Mouse (Mus musculus): ENCODE results near the gene Gm28374.

Gene Gm28374

GRCm38 (mm10) chr19:6085417-6085879 lies 3.4 kb upstream of the Gm28374 start:
- DNase-seq (ENCODE audit: low spot score) = peak; percentile 87

- DNase-seq (ENCODE audit: low spot score) = peak; percentile 99
Observed at GRCm38 (mm10) chr19:6084478-6085248, 2.6 kb upstream of the Gm28374 start, which contains the start of the genes Zfpl1 and Cdca5. Zfpl1 (minus strand) TSS chr19:6084956. Cdca5 (plus strand) TSS chr19:6084983.

DNA sequence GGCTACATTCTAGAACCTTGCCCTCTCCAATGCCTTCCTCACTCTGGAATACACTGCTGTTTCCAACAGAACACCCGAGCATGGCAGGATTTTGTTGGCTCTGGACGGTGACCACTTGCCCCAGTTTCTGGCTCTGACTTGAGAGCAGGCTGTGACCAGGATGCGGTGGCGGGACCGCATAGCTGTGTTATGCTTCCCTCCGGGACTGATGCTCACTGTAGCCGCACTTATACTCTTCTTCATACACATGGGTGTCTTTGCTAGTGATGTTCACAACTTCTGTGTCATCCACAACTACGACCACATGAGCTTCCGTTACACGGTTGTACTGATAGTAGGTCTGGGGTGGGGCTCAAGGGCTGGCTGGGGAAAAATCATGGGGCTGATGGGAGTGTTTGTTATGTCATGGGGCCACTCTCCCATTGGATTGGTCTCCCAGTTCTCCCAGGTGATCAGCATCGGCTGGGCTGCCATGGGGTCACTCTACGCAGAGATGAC lies 2.0 kb downstream of the Gm28374 start, which contains the start of gene Tmem262:
Gene Tmem262, plus strand, starts transcription at position 51 of the 498 bp plus-strand sequence.
- no peak for DNase-seq (ENCODE audit: low spot score)

- DNase-seq (ENCODE audit: low spot score) = peak; percentile 96
Observed at GRCm38 (mm10) chr19:6076564-6077393, 5.3 kb downstream of the Gm28374 start, which contains the start of gene Vps51. Vps51 (minus strand) TSS chr19:6077231.

DNA sequence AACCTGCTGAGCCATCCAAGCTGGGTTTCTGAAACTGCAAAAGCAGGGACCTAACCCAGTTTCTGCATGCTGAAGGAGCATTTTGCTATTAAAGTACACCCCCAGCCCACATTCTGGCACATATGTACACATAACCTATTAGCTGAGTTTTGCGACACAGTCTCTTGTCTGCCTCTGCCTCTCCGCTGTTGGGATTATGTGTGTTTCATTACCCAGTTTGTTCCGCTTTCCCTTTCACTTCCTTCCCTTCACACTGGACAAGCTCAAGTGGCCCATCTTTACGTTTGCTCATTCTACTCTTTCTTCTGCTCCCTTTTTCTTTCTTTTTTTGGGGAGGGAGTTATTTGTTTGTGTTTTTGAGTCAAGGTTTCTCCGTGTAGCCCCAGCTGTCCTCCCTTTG lies 8.2 kb downstream of the Gm28374 start:
- no peak for DNase-seq (ENCODE audit: low spot score)

GRCm38 (mm10) chr19:6071261-6071660 lies 10.8 kb downstream of the Gm28374 start:
- DNase-seq (ENCODE audit: low spot score) = no peak

DNA sequence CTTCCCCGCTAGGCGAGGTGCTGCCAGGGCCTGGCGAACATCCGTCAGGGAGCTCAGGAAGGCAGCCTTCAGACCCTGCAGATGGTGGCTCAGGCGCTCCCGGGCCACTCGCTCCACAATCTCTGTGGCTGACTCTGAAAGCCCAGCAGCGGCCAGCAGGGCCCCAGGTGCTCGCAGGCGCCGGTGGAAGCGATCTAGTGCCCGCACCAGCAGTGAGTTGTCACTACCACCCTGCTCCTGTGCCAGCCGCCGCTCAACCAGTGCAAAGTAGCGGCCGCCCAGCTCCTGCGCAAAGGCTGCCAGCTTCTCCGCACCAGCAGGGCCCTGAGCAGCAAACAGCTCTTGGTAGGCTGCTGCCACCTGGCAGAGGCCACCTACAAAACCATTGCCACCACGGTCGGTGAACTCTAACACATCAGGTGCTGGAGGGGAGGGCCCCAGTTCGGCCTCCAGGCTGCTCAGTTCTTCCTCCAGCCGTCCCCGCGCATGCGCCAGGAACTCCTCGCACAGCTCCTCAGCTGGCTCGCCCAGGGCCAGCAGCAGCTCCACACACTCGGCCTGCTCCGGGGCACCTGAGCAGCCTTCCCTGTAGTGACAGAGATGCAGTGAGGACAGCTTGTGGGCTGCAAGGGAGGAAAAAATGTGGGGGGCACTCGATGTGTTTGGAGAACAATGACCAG lies 11.3 kb downstream of the Gm28374 start:
- DNase-seq (ENCODE audit: low spot score) = no peak

DNA sequence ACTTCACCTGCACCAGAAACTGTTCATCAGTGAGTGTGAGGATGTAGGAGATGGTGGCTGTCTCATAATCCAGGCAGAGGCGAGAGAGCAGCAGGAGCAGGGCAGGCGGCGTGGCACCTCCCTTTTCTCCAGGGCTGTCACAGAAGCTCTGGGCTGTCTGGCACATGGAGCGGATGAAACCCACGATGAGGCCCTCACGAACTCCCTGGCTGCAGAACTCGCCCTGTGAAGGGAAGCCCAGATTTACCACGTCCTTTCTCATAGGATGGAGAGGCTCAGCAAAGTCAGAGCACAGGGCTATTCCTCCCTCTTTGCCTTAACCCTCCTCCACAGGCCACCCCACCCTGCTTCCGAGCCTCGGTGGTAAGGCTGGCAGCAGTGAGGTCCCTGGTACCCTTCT lies 12.2 kb downstream of the Gm28374 start:
- no peak for DNase-seq (ENCODE audit: low spot score)

- DNase-seq (ENCODE audit: low spot score) = no peak
Observed at GRCm38 (mm10) chr19:6068951-6069350, 13.1 kb downstream of the Gm28374 start.

DNA sequence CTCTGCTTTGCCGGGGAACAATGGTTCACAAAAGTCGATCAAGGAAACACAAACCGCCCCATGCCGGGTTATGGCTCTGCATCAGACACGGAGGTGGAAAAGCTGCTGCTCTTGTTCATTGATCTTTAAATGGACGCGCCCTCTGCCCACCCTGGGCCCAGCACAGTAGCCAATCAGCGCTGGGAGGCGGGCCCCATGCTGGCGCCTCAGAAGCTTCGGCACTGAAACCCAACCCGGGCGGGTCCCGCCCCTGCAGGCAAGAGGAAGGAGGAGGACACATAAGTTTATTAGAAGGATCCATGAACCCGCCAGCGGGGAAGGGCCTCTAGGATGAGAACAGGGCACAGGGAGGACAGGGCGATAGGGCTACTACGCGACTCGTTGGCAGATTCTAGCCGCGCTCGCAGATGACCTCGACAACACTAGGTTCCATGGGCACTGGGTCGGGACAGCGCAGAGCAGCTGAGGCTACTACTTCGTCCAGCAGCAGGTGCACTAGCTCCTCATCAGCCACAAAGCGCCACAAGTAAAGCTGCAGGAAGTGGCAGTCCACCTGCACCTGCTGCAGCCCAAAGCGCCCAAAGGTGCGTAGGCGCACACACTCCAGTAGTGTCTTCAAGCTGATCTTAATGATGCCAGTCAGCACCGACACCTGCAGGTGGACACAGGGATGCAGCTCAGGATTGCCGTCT lies 14.2 kb downstream of the Gm28374 start, which contains the start of gene Tm7sf2:
Gene Tm7sf2, minus strand, starts transcription at position 650 of the 692 bp plus-strand sequence.
- peak; percentile 92 for DNase-seq (ENCODE audit: low spot score)

GRCm38 (mm10) chr19:6067011-6067723 lies 14.9 kb downstream of the Gm28374 start:
- DNase-seq (ENCODE audit: low spot score) = peak; percentile 91

DNA sequence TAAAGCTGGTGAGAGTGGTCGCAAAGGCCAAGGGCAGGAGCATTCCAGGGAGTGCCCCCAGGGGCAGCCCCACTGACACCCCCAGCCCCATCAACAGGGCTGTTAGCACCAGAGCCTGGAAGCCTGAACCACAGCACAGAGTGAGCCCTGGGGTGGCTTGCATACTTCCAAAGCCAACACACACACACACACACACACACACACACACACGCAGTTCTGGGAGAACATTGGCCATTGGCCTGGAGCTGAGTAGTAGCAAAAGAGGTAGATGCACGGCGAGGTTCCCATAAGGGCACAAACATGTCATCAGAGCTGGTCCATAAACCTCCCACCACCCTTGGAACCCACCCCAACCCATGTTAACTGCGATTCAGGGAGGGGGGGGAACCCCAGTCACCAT lies 15.5 kb downstream of the Gm28374 start:
- no peak for DNase-seq (ENCODE audit: low spot score)

DNA sequence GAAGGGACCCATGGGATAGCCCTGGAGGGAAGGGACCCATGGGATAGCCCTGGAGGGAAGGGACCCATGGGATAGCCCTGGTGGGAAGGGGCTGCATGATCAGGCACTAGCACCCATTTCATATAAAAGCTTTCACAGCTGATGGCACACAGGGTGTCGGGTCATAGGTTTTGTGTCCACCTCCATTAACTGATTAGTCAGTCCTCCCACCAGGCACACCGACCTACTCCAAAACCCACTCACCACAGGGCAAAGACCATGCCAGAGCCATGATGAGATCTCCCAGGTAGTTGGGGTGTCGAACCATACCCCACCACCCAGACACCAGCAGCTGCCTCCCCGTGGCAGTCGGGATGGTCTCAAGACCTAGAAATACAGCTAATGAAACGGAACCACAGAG lies 19.0 kb downstream of the Gm28374 start:
- no peak for DNase-seq (ENCODE audit: low spot score)

DNA sequence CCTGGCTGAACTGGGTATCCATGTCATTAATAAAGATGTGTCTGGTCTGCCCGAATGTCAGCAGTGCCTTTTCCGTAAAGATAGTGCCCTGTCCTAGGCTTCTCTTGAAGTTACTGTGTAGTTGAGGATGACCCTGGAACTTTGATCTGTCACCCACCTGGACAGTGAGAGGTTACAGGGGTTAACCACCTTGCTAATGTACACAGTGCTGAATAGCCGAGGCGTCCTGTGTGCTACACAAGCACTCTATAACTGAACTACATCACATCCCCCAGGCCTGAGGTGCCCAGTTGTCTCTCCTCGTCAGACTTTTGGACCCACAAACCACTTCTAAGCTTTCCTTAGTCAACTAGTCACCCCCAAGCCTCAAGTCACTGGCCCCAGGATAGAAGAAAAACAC lies 19.6 kb downstream of the Gm28374 start:
- DNase-seq (ENCODE audit: low spot score) = no peak

- DNase-seq (ENCODE audit: low spot score) = peak; percentile 46
Observed at GRCm38 (mm10) chr19:6061641-6062302, 20.3 kb downstream of the Gm28374 start.

DNA sequence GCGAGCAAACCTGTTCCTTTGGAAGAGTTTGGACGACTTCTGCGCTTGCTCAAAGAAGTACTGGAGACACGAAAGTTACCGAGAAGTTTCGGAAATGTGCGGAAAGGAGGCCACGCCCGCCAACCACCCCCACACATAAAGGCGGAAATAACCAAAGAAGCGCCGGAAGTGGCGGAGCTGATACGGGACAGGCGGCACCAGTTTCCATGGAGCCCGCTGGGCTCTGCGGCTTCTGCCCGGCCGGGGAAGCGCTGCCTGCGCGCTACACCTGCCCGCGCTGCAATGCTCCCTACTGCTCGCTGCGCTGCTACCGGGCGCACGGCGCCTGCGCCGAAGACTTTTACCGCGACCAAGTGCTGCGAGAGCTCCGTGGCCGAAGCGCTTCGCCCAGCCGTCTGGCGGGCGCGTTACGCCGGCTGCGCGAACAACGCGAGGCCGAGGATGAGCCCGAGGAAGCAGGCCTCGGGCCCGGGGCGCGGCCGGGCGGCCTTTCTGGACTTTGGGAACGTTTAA lies 21.0 kb downstream of the Gm28374 start, which contains the start of gene Znhit2:
Gene Znhit2, plus strand, starts transcription at position 172 of the 513 bp plus-strand sequence.
- peak; percentile 95 for DNase-seq (ENCODE audit: low spot score)

GRCm38 (mm10) chr19:6058966-6059365 lies 23.1 kb downstream of the Gm28374 start:
- no peak for DNase-seq (ENCODE audit: low spot score)

DNA sequence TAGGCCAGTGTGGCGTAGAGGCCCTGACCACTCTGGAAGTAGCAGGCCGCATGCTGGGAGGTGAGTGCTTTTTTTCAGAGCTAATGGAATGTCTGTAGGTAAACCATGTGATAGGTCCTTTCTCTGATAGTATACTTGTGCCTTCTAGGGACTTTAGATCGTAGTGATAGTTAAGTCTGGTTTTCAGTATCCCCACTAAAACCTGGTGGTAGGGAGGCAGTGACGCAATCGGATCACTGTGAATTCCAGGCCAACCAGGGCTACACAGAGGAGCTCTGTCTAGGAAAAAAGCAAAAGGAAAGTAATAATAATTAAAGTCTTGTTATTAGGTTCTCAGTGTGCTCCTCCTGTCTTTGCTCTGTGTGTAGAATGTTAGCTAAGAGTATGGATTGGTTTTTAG lies 23.5 kb downstream of the Gm28374 start:
- no peak for DNase-seq (ENCODE audit: low spot score)

DNA sequence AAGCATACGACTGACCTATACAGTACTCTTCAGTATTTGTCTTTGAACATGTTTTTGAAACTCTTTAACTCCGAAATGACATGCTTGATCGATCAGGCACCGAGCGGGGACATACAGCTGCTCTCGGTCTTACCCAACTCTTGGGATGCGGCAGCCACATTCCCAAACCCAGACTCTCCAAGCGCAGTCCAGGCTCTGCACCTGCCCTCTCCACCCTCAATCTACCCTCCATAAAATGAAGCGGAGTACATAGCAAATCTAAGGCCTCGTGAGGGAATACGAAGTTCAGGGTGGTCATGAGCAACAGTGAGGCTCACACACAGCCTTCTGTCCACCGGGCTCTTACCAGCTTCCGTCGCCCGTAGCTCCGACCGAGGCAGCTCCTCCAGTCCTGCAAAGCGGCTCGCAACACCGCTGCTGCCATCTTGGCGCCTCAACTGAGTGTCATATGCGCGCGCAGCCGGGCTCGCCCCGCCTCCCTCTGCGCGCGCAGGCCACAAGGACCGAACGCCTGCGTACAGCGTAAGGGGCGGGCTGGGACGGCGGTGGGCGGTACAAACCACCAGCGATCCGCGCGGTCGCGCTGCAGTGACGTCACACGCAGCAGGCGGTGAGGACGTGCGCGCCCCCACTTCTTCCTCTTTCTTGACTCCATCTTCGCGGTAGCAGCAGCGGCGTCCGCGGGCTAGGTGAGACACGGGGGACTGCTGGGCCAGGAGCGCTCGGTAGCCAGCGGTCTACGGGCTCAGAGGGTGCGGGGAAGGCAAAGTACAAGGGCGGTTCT lies 24.6 kb downstream of the Gm28374 start, which contains the start of the genes Mrpl49 and Fau:
Gene Mrpl49, minus strand, starts transcription at position 473 of the 784 bp plus-strand sequence.
Gene Fau, plus strand, starts transcription at position 532 of the 784 bp plus-strand sequence.
- DNase-seq (ENCODE audit: low spot score) = peak; percentile 99
